Mouse (Mus musculus) heart, embryonic 10.5 days (tissue): ENCODE results near the gene Rtl8c. TPM values are rescaled to one million over a fixed set of nuclear protein-coding genes. Genes with fewer than 3 reads are reported as not detected.
"Not testable (repeated sequence)": the region's sequence is repeated elsewhere in the genome, so short reads cannot be mapped to it uniquely, and the experiment has no call there.

Experiments used
- DNase-seq: peaks from one replicate; pipeline ENCODE4 v3.0.0-alpha.2; 2017; ENCODE audit warnings: low spot score
- H3K27ac ChIP-seq: fragments of 300-500 bp; sonication (generic); 2 replicates; pipeline ENCODE4 v1.5.1; 2016; ENCODE audit warnings: mild to moderate bottlenecking
- H3K27me3 ChIP-seq: fragments of 300-500 bp; sonication (generic); 2 replicates; pipeline ENCODE4 v1.6.1; 2016; ENCODE audit warnings: mild to moderate bottlenecking; ENCODE audit not compliant: poor library complexity, insufficient read depth, severe bottlenecking
- H3K36me3 ChIP-seq: fragments of 300-500 bp; sonication (generic); 2 replicates; pipeline ENCODE4 v1.6.1; 2016; ENCODE audit warnings: mild to moderate bottlenecking, moderate library complexity
- H3K4me1 ChIP-seq: fragments of 300-500 bp; sonication (generic); 2 replicates; pipeline ENCODE4 v1.6.1; 2016; ENCODE audit warnings: mild to moderate bottlenecking
- H3K4me3 ChIP-seq: fragments of 300-500 bp; sonication (generic); 2 replicates; pipeline ENCODE4 v1.5.1; 2016; ENCODE audit warnings: mild to moderate bottlenecking, moderate library complexity
- H3K9me3 ChIP-seq: fragments of 300-500 bp; sonication (generic); 2 replicates; pipeline ENCODE4 v1.6.1; 2016; ENCODE audit warnings: mild to moderate bottlenecking, moderate library complexity
- WGBS: fragments of 180-500 bp; shearing (Covaris S2); methylation state at CpG from one replicate; pipeline ENCODE4 v1.1.7; 2016; 5-methylcytosine and 5-hydroxymethylcytosine counted together
- polyA plus RNA-seq: library from polyadenylated mRNA; unstranded; fragments of >200 nt; fragmentation: Nextera tagmentation; extraction: Ambion mirVana; gene quantifications from 2 replicates; pipeline ENCODE4 v1.2.1, GENCODE M21; 2016

Gene Rtl8c
- 31.0 and 48.5 TPM in 2 replicates for polyA plus RNA-seq

- WGBS, result 29% methylated on average over 19 of the region's 20 CpGs
- no peaks in the 10 kb centered on the region for H3K36me3 ChIP-seq
- H3K9me3 ChIP-seq, result no peaks in the 10 kb centered on the region
- H3K4me1 ChIP-seq, result no peaks in the 10 kb centered on the region
- peak within 1 kb of the TSS; percentile 58 for H3K4me3 ChIP-seq
- DNase-seq, result peak; percentile 78
- peak within 1 kb of the TSS; percentile 79 for H3K27ac ChIP-seq
- H3K27me3 ChIP-seq, result no peaks in the 10 kb centered on the region
Measured at GRCm38 (mm10) chrX:53607242-53608121, at the start of gene Rtl8c. Rtl8c (plus strand) TSS chrX:53608032.

DNA sequence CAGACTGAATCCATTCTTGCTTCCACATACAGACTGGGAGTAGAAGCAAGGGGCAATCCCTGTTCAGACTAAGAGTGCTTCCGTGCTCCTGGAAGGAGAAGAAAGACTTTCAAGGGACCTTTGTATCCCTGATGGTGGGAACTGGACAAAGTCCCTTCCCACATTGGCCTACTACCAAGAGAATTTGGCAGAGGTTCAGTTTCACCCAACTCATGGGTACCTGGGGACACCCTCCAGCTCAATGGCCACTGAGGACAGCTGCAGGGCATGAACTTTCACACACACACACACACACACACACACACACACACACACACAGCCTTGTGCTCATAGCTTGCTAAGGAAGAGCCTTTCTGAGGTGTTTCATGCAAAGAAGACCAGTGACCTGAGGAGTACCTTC lies 28.5 kb upstream of the Rtl8c start:
- Histone ChIP-seq H3K9me3 (no peaks in the 10 kb centered on the region), H3K36me3 (no peaks in the 10 kb centered on the region), H3K4me1 (no peaks in the 10 kb centered on the region), H3K4me3 (no peak overlapping the region), H3K27me3 (no peaks in the 10 kb centered on the region), H3K27ac (no peak overlapping the region)
- DNase-seq, result no peak
- WGBS, result 71% methylated on average over 1 of the region's 1 CpGs

GRCm38 (mm10) chrX:53581407-53581806 lies 26.4 kb upstream of the Rtl8c start:
- not testable (repeated sequence) for H3K27ac ChIP-seq, H3K36me3 ChIP-seq, H3K9me3 ChIP-seq, H3K27me3 ChIP-seq, H3K4me1 ChIP-seq, DNase-seq, H3K4me3 ChIP-seq
- WGBS, result 81% methylated on average over 2 of the region's 4 CpGs

- not testable (repeated sequence) for H3K9me3 ChIP-seq, H3K4me1 ChIP-seq, H3K27ac ChIP-seq, H3K36me3 ChIP-seq, H3K4me3 ChIP-seq, H3K27me3 ChIP-seq, DNase-seq
- WGBS, result 66% methylated on average over 4 of the region's 4 CpGs
Measured at GRCm38 (mm10) chrX:53583404-53583803, 24.4 kb upstream of the Rtl8c start.

GRCm38 (mm10) chrX:53599993-53600392 lies 7.8 kb upstream of the Rtl8c start:
- 40% methylated on average over 2 of the region's 2 CpGs for WGBS

DNA sequence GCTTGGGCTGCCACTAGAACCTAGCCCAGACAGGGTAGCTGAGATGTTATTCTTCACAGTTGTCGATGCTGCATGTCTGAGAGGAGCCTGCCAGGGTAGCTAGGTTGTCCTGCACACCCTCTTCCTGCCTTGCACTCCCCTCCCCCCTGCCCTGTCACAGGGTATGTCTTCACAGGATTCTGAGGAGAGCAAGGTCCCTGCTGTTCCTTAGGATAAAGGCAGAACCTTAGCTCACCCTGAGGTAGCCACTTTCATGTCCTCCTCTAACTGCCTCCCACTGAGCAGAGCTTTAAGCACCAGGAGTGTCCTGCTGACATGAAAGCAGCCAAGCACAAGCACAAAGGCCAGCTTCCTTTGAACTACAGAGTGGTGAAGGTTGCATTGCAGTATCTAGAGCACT lies 1.7 kb upstream of the Rtl8c start:
- H3K4me3 ChIP-seq, H3K9me3 ChIP-seq, H3K27me3 ChIP-seq, H3K4me1 ChIP-seq, DNase-seq, H3K27ac ChIP-seq, H3K36me3 ChIP-seq: not testable (repeated sequence)
- 31% methylated on average over 1 of the region's 1 CpGs for WGBS

More at GRCm38 (mm10) chrX:53599993-53600392, 7.8 kb upstream of the Rtl8c start:
- not testable (repeated sequence) for H3K4me3 ChIP-seq, H3K36me3 ChIP-seq, DNase-seq, H3K4me1 ChIP-seq, H3K27me3 ChIP-seq, H3K27ac ChIP-seq, H3K9me3 ChIP-seq

DNA sequence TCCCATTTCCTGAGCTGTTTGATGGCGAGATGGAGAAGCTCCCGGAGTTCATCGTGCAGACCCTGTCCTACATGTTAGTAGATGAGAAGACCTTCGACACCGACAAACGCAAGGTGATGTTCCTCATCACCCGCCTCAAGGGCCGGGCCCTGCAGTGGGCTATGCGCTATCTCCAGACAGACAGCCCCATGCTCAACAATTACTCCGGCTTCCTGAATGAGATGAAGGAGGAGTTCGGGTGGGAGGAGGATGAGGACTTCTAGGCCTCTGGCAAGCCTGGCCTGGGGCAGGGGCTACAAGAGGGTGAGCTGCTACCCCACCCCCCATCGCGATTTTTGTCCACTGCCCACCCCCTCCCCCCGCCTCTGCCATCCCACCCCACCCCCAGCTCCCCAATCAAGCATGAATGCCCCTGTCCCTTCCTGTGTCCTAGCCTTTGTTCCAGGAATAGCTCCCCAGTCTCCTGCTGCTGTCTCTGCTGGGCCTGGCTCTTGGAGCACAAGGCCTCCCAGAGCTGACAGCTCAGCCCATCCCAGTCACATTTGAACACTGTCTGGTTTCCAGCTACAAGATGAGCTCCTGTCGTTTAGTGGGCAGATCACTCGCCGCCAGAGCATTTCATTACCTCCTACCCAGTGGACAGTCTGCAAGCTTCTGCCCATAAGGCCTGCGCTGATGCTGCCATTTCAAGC lies 436 bp downstream of the Rtl8c start:
- peak overlapping the region; percentile 58 for H3K4me3 ChIP-seq
- no peaks in the 10 kb centered on the region for H3K27me3 ChIP-seq
- WGBS, result 26% methylated on average over 18 of the region's 18 CpGs
- DNase-seq, result peak; percentile 75
- peak overlapping the region; percentile 79 for H3K27ac ChIP-seq
- no peaks in the 10 kb centered on the region for H3K9me3 ChIP-seq
- H3K36me3 ChIP-seq, result no peaks in the 10 kb centered on the region
- no peaks in the 10 kb centered on the region for H3K4me1 ChIP-seq

GRCm38 (mm10) chrX:53608879-53609278 lies 1.0 kb downstream of the Rtl8c start, which contains the start of gene Gm14597:
Gm14597 (minus strand) TSS chrX:53608979.
- H3K27me3 ChIP-seq, H3K36me3 ChIP-seq, DNase-seq, H3K9me3 ChIP-seq, H3K4me1 ChIP-seq: not testable (repeated sequence)
- 69% methylated on average over 3 of the region's 4 CpGs for WGBS
- peak within 1 kb of the TSS; percentile 58 for H3K4me3 ChIP-seq
- H3K27ac ChIP-seq, result peak within 1 kb of the TSS; percentile 79

GRCm38 (mm10) chrX:53610571-53610970 lies 2.7 kb downstream of the Rtl8c start:
- DNase-seq, result no peak
- 2% methylated on average over 3 of the region's 3 CpGs for WGBS
- Histone ChIP-seq H3K9me3 (no peaks in the 10 kb centered on the region), H3K27ac (no peak overlapping the region), H3K27me3 (no peaks in the 10 kb centered on the region), H3K4me1 (no peaks in the 10 kb centered on the region), H3K36me3 (no peaks in the 10 kb centered on the region), H3K4me3 (no peak overlapping the region)

DNA sequence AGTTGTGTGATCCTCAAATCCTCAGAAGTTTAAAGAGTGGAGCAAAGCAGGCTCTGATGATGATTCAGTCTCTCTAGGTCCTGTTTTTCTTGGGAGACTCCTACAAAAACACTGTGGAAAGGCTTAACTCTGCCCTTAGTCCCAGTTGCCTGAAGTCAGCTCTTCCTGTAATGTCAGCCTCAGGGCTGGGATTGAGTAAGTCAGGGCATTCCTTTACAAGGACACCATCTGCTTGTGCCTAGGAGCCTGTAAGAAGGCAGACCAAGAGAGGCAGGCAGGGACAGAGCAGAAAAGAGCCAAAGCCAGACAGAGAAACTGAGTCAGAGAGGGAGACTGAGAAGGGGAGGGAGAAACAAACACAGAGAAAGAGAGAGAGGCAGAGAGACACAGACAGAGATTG lies 3.6 kb downstream of the Rtl8c start:
- H3K4me3 ChIP-seq, H3K4me1 ChIP-seq, H3K9me3 ChIP-seq, H3K27ac ChIP-seq, H3K36me3 ChIP-seq, DNase-seq, H3K27me3 ChIP-seq: not testable (repeated sequence)

DNA sequence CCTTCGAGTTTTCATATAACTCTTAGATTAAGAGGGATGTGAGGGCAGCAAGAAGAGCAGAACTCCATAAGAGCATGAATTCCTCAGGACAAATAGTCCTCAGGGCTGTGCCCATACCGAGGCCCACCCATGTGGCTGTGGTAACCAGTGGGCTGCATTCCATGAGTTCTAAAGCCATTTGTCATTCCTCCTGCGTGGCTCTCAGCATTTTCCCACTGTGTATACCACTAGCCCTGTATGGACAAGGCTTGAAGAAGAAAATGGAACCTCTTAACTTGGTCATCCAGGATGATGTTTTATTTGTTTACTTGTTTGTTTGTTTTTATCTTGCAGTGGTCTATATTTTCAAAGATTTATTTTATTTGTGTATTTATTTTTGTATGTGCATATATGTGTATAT lies 30.3 kb downstream of the Rtl8c start:
- 53% methylated on average over 3 of the region's 3 CpGs for WGBS
- DNase-seq, H3K4me1 ChIP-seq, H3K9me3 ChIP-seq, H3K4me3 ChIP-seq, H3K27ac ChIP-seq, H3K27me3 ChIP-seq, H3K36me3 ChIP-seq: not testable (repeated sequence)

- H3K27ac ChIP-seq, H3K4me3 ChIP-seq, H3K4me1 ChIP-seq, H3K36me3 ChIP-seq, H3K27me3 ChIP-seq, DNase-seq, H3K9me3 ChIP-seq: not testable (repeated sequence)
- WGBS, result 70% methylated on average over 4 of the region's 4 CpGs
Measured at GRCm38 (mm10) chrX:53642604-53642979, 34.8 kb downstream of the Rtl8c start.
